Mouse (Mus musculus): ENCODE data around the gene Ticrr.

The Ticrr gene

DNA sequence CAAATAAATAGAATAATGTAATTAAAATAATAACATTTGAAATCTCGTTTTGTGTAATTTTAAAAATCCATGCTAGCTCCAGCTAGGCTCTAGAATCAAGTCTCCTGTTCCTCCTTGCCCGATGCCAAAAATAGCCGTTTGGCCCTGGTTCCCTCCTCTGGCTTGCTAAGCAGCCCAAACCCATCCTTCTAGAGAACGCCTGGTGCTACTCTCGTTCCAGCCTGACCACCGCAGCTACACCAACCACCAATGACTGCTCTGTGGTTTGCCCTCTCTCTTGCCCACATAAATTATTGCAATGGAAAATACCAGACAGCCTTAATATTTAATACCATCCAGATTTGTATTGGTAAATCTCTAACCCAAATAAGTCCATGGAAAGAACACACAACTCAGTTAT is 87.7 kb downstream of the Ticrr start:
- DNase-seq (ENCODE audit: low spot score in 2 of 2), result no peak

Measured in spleen, postnatal 4 days (tissue).